Mouse (Mus musculus) lung, adult 2 months (tissue): ENCODE results near the gene Btd. TPM values are rescaled to one million over a fixed set of nuclear protein-coding genes. Genes with fewer than 3 reads are reported as not detected.

Experiments
- DNase-seq: peaks from one replicate; pipeline ENCODE4 v3.0.0; 2022
- H3K4me1 ChIP-seq: fragments of 200-500 bp; 2 replicates; pipeline ENCODE4 v1.6.1; 2011; ENCODE audit warnings: low read length; ENCODE audit not compliant: control insufficient read depth, insufficient read depth
- H3K4me3 ChIP-seq: fragments of 200-500 bp; replicated peaks from 2 replicates; pipeline ENCODE3; 2011; ENCODE audit warnings: low read depth, mild to moderate bottlenecking, control low read depth, low read length; ENCODE audit errors: extremely low read depth
- CTCF ChIP-seq: fragments of 200-500 bp; IDR thresholded peaks from 2 replicates; pipeline ENCODE4 v1.5.1; 2011; ENCODE audit warnings: mild to moderate bottlenecking, low read length, control low read depth; ENCODE audit not compliant: insufficient read depth
- POLR2A ChIP-seq: fragments of 200-500 bp; IDR thresholded peaks from 2 replicates; pipeline ENCODE4 v1.6.1; 2011; ENCODE audit warnings: low read depth, mild to moderate bottlenecking, control low read depth, low read length, borderline replicate concordance; ENCODE audit errors: extremely low read depth
- WGBS: fragments of 180-500 bp; shearing (Covaris S2); methylation state at CpG from one replicate; pipeline ENCODE4 v1.1.7; 2018; 5-methylcytosine and 5-hydroxymethylcytosine counted together
- polyA plus RNA-seq: library from polyadenylated mRNA; depleted of rRNA; stranded (reverse); fragments of >200 nt; gene quantifications from 2 replicates; pipeline ENCODE4 v1.2.3, GENCODE M21; 2012

Btd gene
- polyA plus RNA-seq, 1 experiment: 52.3 TPM

GRCm38 (mm10) chr14:31654816-31655215 lies 14.0 kb downstream of the Btd start:
- WGBS: 85% methylated on average over 5 of the region's 5 CpGs
- DNase-seq: no peak
- TF ChIP-seq POLR2A: no peak
- no peak for TF ChIP-seq CTCF

GRCm38 (mm10) chr14:31655406-31655805 lies 14.6 kb downstream of the Btd start:
- TF ChIP-seq CTCF (no peak), POLR2A (no peak)
- Histone ChIP-seq H3K4me3 (no peak overlapping the region), H3K4me1 (peaks cover 5% of the 10 kb centered on the region)
- WGBS: 85% methylated on average over 14 of the region's 14 CpGs
- DNase-seq: no peak

More at GRCm38 (mm10) chr14:31654816-31655215, 14.0 kb downstream of the Btd start:
- no peak overlapping the region for H3K4me3 ChIP-seq
- H3K4me1 ChIP-seq: peaks cover 5% of the 10 kb centered on the region

GRCm38 (mm10) chr14:31656386-31656785 lies 15.6 kb downstream of the Btd start:
- WGBS: 69% methylated on average over 7 of the region's 7 CpGs
- peaks cover 5% of the 10 kb centered on the region for H3K4me1 ChIP-seq
- DNase-seq: no peak
- TF ChIP-seq CTCF (no peak), POLR2A (no peak)
- H3K4me3 ChIP-seq: no peak overlapping the region

GRCm38 (mm10) chr14:31656857-31657645 lies 16.2 kb downstream of the Btd start:
- TF ChIP-seq CTCF (peak; percentile 74), POLR2A (no peak)
- DNase-seq: peak; percentile 68
- Histone ChIP-seq H3K4me1 (peaks cover 5% of the 10 kb centered on the region), H3K4me3 (no peak overlapping the region)
- 13% methylated on average over 5 of the region's 5 CpGs for WGBS

GRCm38 (mm10) chr14:31658126-31658680 lies 17.4 kb downstream of the Btd start:
- Histone ChIP-seq H3K4me3 (no peak overlapping the region), H3K4me1 (peaks cover 10% of the 10 kb centered on the region)
- DNase-seq: no peak
- TF ChIP-seq CTCF (no peak), POLR2A (no peak)
- WGBS: 92% methylated on average over 8 of the region's 8 CpGs

- DNase-seq: peak; percentile 4
- TF ChIP-seq CTCF: no peak
- no peak for TF ChIP-seq POLR2A
- Histone ChIP-seq H3K4me1 (peaks cover 16% of the 10 kb centered on the region), H3K4me3 (no peak overlapping the region)
- 44% methylated on average over 10 of the region's 10 CpGs for WGBS
Observed at GRCm38 (mm10) chr14:31659501-31660181, 18.8 kb downstream of the Btd start.

GRCm38 (mm10) chr14:31660312-31661093 lies 19.7 kb downstream of the Btd start:
- TF ChIP-seq POLR2A (no peak), CTCF (no peak)
- H3K4me3 ChIP-seq: no peak overlapping the region
- 72% methylated on average over 7 of the region's 7 CpGs for WGBS
- peaks cover 16% of the 10 kb centered on the region for H3K4me1 ChIP-seq
- DNase-seq: no peak

GRCm38 (mm10) chr14:31661671-31662554 lies 21.1 kb downstream of the Btd start:
- H3K4me1 ChIP-seq: peaks cover 16% of the 10 kb centered on the region
- 0 out of 2 replicates have a peak, but pooled peaks have one; percentile 4 for TF ChIP-seq CTCF
- TF ChIP-seq POLR2A: peak; percentile 69; the same call in 1 of the 2 replicates
- WGBS: 6% methylated on average over 44 of the region's 44 CpGs
- peak overlapping the region; percentile 63 for H3K4me3 ChIP-seq
- DNase-seq: peak; percentile 75
